In the genomic region with DNA sequence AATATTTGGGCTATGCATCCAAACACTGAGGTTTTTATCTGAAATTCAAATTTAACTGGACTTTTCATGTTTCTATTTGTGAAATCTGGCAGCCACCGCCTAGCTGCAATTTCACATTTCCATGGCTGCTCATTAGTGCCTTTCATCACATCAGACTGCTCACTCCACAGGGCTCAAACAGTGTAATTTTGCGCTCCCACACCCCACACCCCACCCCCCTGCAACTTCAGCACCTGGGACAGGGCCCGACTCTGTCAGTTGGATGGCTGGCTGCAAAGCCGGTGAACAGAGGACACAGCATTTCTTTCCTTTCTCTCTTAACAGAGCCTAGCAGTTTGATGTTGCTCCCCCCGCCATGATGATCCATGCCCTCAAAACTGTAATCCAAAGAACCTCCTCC, we compare ENCODE assay signal across 12 mouse cellular contexts. TPM values are rescaled to one million over a fixed set of nuclear protein-coding genes. Genes with fewer than 3 reads are reported as not detected.
DNase-seq lines count a peak whose midpoint lies in the region; ATAC-seq lines count a peak whose summit lies in the region.
"Had no signal": no experiment of that assay in that cellular context is flagged by ENCODE, and none has a peak within 500 bp of the region (broad histone marks: within the 10 kb centered on the region; RNA-seq: fewer than 3 reads in every experiment).

No protein-coding gene starts in this region.

- H3K9ac ChIP-seq in neural tube, embryonic 15.5 days (replicated peaks), result no peak overlapping the region
- H3K9ac ChIP-seq: heart, embryonic 12.5 days; intestine, embryonic 15.5 days; liver, embryonic 13.5 days had no signal

- H3K4me1 ChIP-seq in neural tube, embryonic 15.5 days, result no peaks in the 10 kb centered on the region
- H3K4me1 ChIP-seq: heart, embryonic 12.5 days; intestine, embryonic 15.5 days; liver, embryonic 13.5 days had no signal

- no peaks in the 10 kb centered on the region for H3K9me3 ChIP-seq in neural tube, embryonic 15.5 days (replicated peaks)
- H3K9me3 ChIP-seq: intestine, embryonic 15.5 days; liver, embryonic 13.5 days had no signal

- DNase-seq in frontal cortex, postnatal 10 days (ENCODE audit: low spot score in 2 of 2), result no peak
- DNase-seq in neural tube, embryonic 10.5 days (ENCODE audit: extremely low spot score, low spot score), result peak; percentile 43
- DNase-seq in embryo, embryonic 9.5 days (ENCODE audit: extremely low spot score), result peak; percentile 44
- DNase-seq in retina, embryonic 14.5 days (ENCODE audit: low spot score), result peak; percentile 29
- no peak for DNase-seq in ovary, postnatal 10 days (ENCODE audit: low spot score)
- DNase-seq: cerebellum, adult 9-11 months; liver, embryonic 13.5 days had no signal

- H3K36me3 ChIP-seq in neural tube, embryonic 15.5 days, result no peaks in the 10 kb centered on the region
- H3K36me3 ChIP-seq: heart, embryonic 12.5 days; intestine, embryonic 15.5 days; liver, embryonic 13.5 days had no signal

- H3K27me3 ChIP-seq in neural tube, embryonic 15.5 days (replicated peaks), result peaks cover 56% of the 10 kb centered on the region

- ATAC-seq in frontal cortex, adult (ENCODE audit: low TSS enrichment), result peak; percentile 21; the same call in 1 of the 2 replicates
- ATAC-seq in neural tube, embryonic 15.5 days (ENCODE audit: low FRiP score), result no peak
- ATAC-seq in inflammation-experienced regulatory T-cells, adult 6 months, result no peak
- ATAC-seq: intestine, embryonic 15.5 days had no signal

- H3K4me2 ChIP-seq in neural tube, embryonic 15.5 days, result no peak overlapping the region
- H3K4me2 ChIP-seq: heart, embryonic 12.5 days; intestine, embryonic 15.5 days; liver, embryonic 13.5 days had no signal

- no peak overlapping the region for H3K27ac ChIP-seq in neural tube, embryonic 15.5 days (replicated peaks)
- H3K27ac ChIP-seq: intestine, embryonic 15.5 days; liver, embryonic 13.5 days had no signal

- 18% methylated on average over 5 of the region's 5 CpGs for WGBS in neural tube, embryonic 15.5 days

- H3K4me3 ChIP-seq in neural tube, embryonic 15.5 days (replicated peaks), result no peak overlapping the region
- H3K4me3 ChIP-seq: heart, embryonic 12.5 days; intestine, embryonic 15.5 days; liver, embryonic 13.5 days had no signal

RNA-seq across cellular contexts. Expression of gene Tcte1, which starts 13.0 kb away (rescaled TPM):
- 2.9 and 3.6 TPM in 2 replicates for polyA plus RNA-seq in neural tube, embryonic 15.5 days (2015; fragmentation: Nextera tagmentation; extraction: Ambion mirVana)
- polyA plus RNA-seq in inflammation-experienced regulatory T-cells, adult 6 months (2017; shearing (Covaris generic)), result not detected
- polyA plus RNA-seq: liver, embryonic 13.5 days had no signal

RNA-seq across cellular contexts. Expression of gene Tmem151b, which starts 13.2 kb away (rescaled TPM):
- polyA plus RNA-seq in neural tube, embryonic 15.5 days (2015; fragmentation: Nextera tagmentation; extraction: Ambion mirVana), result 21.2 and 25.6 TPM in 2 replicates
- under 1 TPM; 0.12 to 0.63 (median 0.14) TPM for polyA plus RNA-seq in inflammation-experienced regulatory T-cells, adult 6 months (2017; shearing (Covaris generic))

RNA-seq across cellular contexts. Expression of gene Nfkbie, which starts 19.2 kb away (rescaled TPM):
- polyA plus RNA-seq in neural tube, embryonic 15.5 days (2015; fragmentation: Nextera tagmentation; extraction: Ambion mirVana), result 4.8 and 10.1 TPM in 2 replicates
- polyA plus RNA-seq in inflammation-experienced regulatory T-cells, adult 6 months (2017; shearing (Covaris generic)), result 10 to 100 TPM; 35.1 to 44.1 (median 43.1) TPM

RNA-seq across cellular contexts. Expression of gene Slc35b2, which starts 27.4 kb away (rescaled TPM):
- 86.3 and 99.5 TPM in 2 replicates for polyA plus RNA-seq in neural tube, embryonic 15.5 days (2015; fragmentation: Nextera tagmentation; extraction: Ambion mirVana)
- 10 to 100 TPM; 30.2 to 38.1 (median 32.6) TPM for polyA plus RNA-seq in inflammation-experienced regulatory T-cells, adult 6 months (2017; shearing (Covaris generic))

RNA-seq across cellular contexts. Expression of gene Aars2, which starts 29.6 kb away (rescaled TPM):
- polyA plus RNA-seq in neural tube, embryonic 15.5 days (2015; fragmentation: Nextera tagmentation; extraction: Ambion mirVana), result 18.0 and 19.4 TPM in 2 replicates
- polyA plus RNA-seq in inflammation-experienced regulatory T-cells, adult 6 months (2017; shearing (Covaris generic)), result 1 to 10 TPM; 2.2 to 2.7 (median 2.3) TPM

Comparison
In these comparisons a context has a peak if more than half of its experiments do, and no peak if none do; other contexts are left out.
1. DNase-seq: peak in neural tube, embryonic 10.5 days (single experiment), embryo, embryonic 9.5 days (single experiment) and retina, embryonic 14.5 days (single experiment); none in frontal cortex, postnatal 10 days (0 of 2) and ovary, postnatal 10 days (single experiment).
2. RNA of gene Tmem151b, which starts 13.2 kb away (polyA plus RNA-seq): 21.2 to 25.6 TPM in neural tube, embryonic 15.5 days; 0.12 to 0.63 TPM in inflammation-experienced regulatory T-cells, adult 6 months; every median in the first group is over 10 times any median in the second.